Mouse (Mus musculus) limb, embryonic 15.5 days (tissue): ENCODE data around the gene Mllt6. TPM values are rescaled to one million over a fixed set of nuclear protein-coding genes. Genes with fewer than 3 reads are reported as not detected.
"Not testable (repeated sequence)": the region's sequence is repeated elsewhere in the genome, so short reads cannot be mapped to it uniquely, and the experiment has no call there.

ENCODE experiments used
- ATAC-seq: fragments of 200-750 bp; cut with Nextera tagmentation; 2 replicates; pipeline ENCODE4 v1.8.0; 2017; ENCODE audit warnings: low read depth, moderate TSS enrichment; ENCODE audit not compliant: insufficient number of reproducible peaks, low FRiP score, low TSS enrichment
- H3K27ac ChIP-seq: fragments of 300-500 bp; sonication (generic); 2 replicates; pipeline ENCODE4 v1.5.1; 2015; ENCODE audit warnings: moderate library complexity, mild to moderate bottlenecking, inconsistent platforms
- H3K27me3 ChIP-seq: fragments of 300-500 bp; sonication (generic); 2 replicates; pipeline ENCODE4 v1.6.1; 2015; ENCODE audit warnings: inconsistent platforms
- H3K36me3 ChIP-seq: fragments of 300-500 bp; sonication (generic); 2 replicates; pipeline ENCODE4 v1.6.1; 2015; ENCODE audit warnings: inconsistent platforms
- H3K4me1 ChIP-seq: fragments of 300-500 bp; sonication (generic); 2 replicates; pipeline ENCODE4 v1.6.1; 2015; ENCODE audit warnings: inconsistent platforms
- H3K4me2 ChIP-seq: fragments of 300-500 bp; sonication (generic); 2 replicates; pipeline ENCODE4 v1.6.1; 2015; ENCODE audit warnings: mild to moderate bottlenecking, inconsistent platforms
- H3K4me3 ChIP-seq: fragments of 300-500 bp; sonication (generic); 2 replicates; pipeline ENCODE4 v1.5.1; 2015; ENCODE audit warnings: mild to moderate bottlenecking, inconsistent platforms
- H3K9ac ChIP-seq: fragments of 300-500 bp; sonication (generic); 2 replicates; pipeline ENCODE4 v1.6.1; 2015; ENCODE audit warnings: inconsistent platforms
- H3K9me3 ChIP-seq: fragments of 300-500 bp; sonication (generic); 2 replicates; pipeline ENCODE4 v1.6.1; 2016; ENCODE audit warnings: inconsistent platforms
- WGBS: fragments of 180-500 bp; shearing (Covaris S2); methylation state at CpG from one replicate; pipeline ENCODE4 v1.1.7; 2015; 5-methylcytosine and 5-hydroxymethylcytosine counted together
- polyA plus RNA-seq: library from polyadenylated mRNA; unstranded; fragments of >200 nt; fragmentation: Nextera tagmentation; extraction: Ambion mirVana; gene quantifications from 2 replicates; pipeline ENCODE4 v1.2.1, GENCODE M21; 2015

Mllt6 gene
- polyA plus RNA-seq, 1 experiment from 2014 or later = 2.6 TPM

GRCm38 (mm10) chr11:97650341-97650740 is 12.9 kb upstream of the Mllt6 start:
- Histone ChIP-seq H3K27me3 (no peaks in the 10 kb centered on the region), H3K27ac (no peak overlapping the region), H3K4me1 (peaks cover 5% of the 10 kb centered on the region; the same call in 1 of the 2 replicates), H3K4me3 (no peak overlapping the region), H3K36me3 (0 out of 2 replicates have a peak, but pooled peaks cover 3% of the 10 kb centered on the region), H3K9me3 (no peaks in the 10 kb centered on the region), H3K9ac (no peak overlapping the region), H3K4me2 (no peak overlapping the region)
- ATAC-seq = no peak
- WGBS = 55% methylated on average over 5 of the region's 5 CpGs

GRCm38 (mm10) chr11:97653376-97653775 is 9.8 kb upstream of the Mllt6 start:
- H3K4me2 ChIP-seq, H3K27me3 ChIP-seq, H3K9ac ChIP-seq, ATAC-seq, H3K4me3 ChIP-seq, H3K27ac ChIP-seq, H3K9me3 ChIP-seq, H3K36me3 ChIP-seq: not testable (repeated sequence)
- peaks cover 11% of the 10 kb centered on the region; the same call in 1 of the 2 replicates for H3K4me1 ChIP-seq
- WGBS = 85% methylated on average over 11 of the region's 11 CpGs

- 90% methylated on average over 2 of the region's 2 CpGs for WGBS
- no peak overlapping the region for H3K4me3 ChIP-seq
- H3K36me3 ChIP-seq = 0 out of 2 replicates have a peak, but pooled peaks cover 4% of the 10 kb centered on the region
- H3K9me3 ChIP-seq = no peaks in the 10 kb centered on the region
- H3K27ac ChIP-seq = no peak overlapping the region
- H3K4me1 ChIP-seq = peaks cover 17% of the 10 kb centered on the region; the same call in 1 of the 2 replicates
- no peak overlapping the region for H3K9ac ChIP-seq
- H3K4me2 ChIP-seq = no peak overlapping the region
- no peaks in the 10 kb centered on the region for H3K27me3 ChIP-seq
- ATAC-seq = no peak
Observed at GRCm38 (mm10) chr11:97654210-97654609, 9.0 kb upstream of the Mllt6 start.

- Histone ChIP-seq H3K4me3 (no peak overlapping the region), H3K4me2 (no peak overlapping the region), H3K27ac (no peak overlapping the region), H3K27me3 (peaks cover 6% of the 10 kb centered on the region; the same call in 1 of the 2 replicates), H3K4me1 (peaks cover 29% of the 10 kb centered on the region), H3K9ac (no peak overlapping the region), H3K36me3 (0 out of 2 replicates have a peak, but pooled peaks cover 4% of the 10 kb centered on the region), H3K9me3 (no peaks in the 10 kb centered on the region)
- no peak for ATAC-seq
- 76% methylated on average over 14 of the region's 14 CpGs for WGBS
Observed at GRCm38 (mm10) chr11:97656269-97656971, 6.8 kb upstream of the Mllt6 start.

DNA sequence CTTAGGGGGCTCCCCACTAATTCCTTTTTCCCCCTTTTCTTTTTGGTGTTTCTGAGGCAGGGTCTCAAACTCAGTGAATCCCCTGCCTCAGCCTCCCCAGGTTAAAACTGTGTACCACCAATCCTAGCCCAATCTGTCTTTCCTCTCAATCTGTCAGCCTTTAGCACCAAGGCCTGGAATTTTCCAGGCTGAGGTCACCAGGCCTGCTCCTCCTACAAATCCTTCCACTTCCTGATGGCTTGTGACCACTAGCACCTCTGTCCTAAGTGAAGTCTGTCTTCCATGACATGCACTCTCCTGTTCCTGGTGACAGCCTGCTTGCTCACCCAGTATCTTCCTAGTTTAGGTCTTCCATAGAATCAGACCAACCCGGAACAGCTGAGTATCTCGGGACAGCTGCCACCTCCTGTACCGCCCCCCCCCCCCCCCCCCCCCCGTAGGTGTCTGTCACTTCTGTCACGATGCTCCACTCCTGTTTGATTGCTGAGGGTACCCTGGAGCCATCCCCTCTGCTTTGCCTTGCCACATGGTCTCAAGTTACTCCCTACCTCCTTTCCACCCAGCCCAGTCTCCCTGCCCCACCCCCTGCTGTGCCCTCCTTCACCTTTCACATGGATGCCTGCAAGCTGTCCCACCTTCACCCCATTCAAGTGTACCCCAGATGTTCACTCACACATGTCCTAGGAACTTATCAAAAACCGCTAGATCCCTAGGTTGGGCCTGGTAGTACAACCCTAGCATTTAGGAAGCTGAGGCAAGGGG is 5.8 kb upstream of the Mllt6 start:
- ATAC-seq = no peak
- H3K9ac ChIP-seq = no peak overlapping the region
- H3K27ac ChIP-seq = no peak overlapping the region
- peaks cover 39% of the 10 kb centered on the region for H3K4me1 ChIP-seq
- H3K27me3 ChIP-seq = peaks cover 15% of the 10 kb centered on the region
- no peak overlapping the region for H3K4me3 ChIP-seq
- WGBS = 37% methylated on average over 5 of the region's 6 CpGs
- H3K36me3 ChIP-seq = 0 out of 2 replicates have a peak, but pooled peaks cover 4% of the 10 kb centered on the region
- no peaks in the 10 kb centered on the region for H3K9me3 ChIP-seq
- H3K4me2 ChIP-seq = no peak overlapping the region

DNA sequence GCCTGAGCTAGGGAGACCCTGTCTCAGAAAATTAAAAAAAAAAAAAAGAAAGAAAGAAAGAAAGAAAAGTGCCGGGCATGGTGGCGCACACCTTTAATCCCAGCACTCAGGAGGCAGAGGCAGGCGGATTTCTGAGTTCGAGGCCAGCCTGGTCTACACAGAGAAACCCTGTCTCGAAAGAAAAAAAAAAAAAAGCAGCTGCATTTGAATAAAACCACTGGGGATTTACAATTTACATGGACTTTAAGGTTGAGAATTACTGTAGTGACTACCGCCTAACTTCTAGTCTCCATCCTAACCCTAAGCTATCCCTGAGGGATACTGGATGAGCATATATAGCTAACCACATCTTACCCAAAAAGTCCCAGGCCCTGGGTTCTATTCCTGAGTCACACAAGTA is 5.2 kb upstream of the Mllt6 start:
- peaks cover 43% of the 10 kb centered on the region for H3K4me1 ChIP-seq
- H3K27me3 ChIP-seq = peaks cover 17% of the 10 kb centered on the region
- not testable (repeated sequence) for H3K36me3 ChIP-seq, H3K9ac ChIP-seq, H3K4me2 ChIP-seq, H3K27ac ChIP-seq, H3K4me3 ChIP-seq, H3K9me3 ChIP-seq, ATAC-seq
- 86% methylated on average over 6 of the region's 6 CpGs for WGBS

- Histone ChIP-seq H3K4me2 (no peak overlapping the region), H3K9me3 (no peaks in the 10 kb centered on the region), H3K27ac (no peak overlapping the region), H3K4me1 (peaks cover 43% of the 10 kb centered on the region), H3K9ac (no peak overlapping the region), H3K27me3 (peaks cover 17% of the 10 kb centered on the region), H3K36me3 (0 out of 2 replicates have a peak, but pooled peaks cover 4% of the 10 kb centered on the region), H3K4me3 (peak overlapping the region; percentile 77)
- ATAC-seq = no peak
- WGBS = 63% methylated on average over 11 of the region's 11 CpGs
Observed at GRCm38 (mm10) chr11:97658751-97659266, 4.4 kb upstream of the Mllt6 start.

- Histone ChIP-seq H3K4me2 (peak overlapping the region; percentile 82), H3K9me3 (no peaks in the 10 kb centered on the region), H3K27ac (peak overlapping the region; percentile 80), H3K4me1 (peaks cover 49% of the 10 kb centered on the region), H3K27me3 (peaks cover 17% of the 10 kb centered on the region), H3K36me3 (0 out of 2 replicates have a peak, but pooled peaks cover 4% of the 10 kb centered on the region), H3K9ac (peak overlapping the region; percentile 90), H3K4me3 (peak overlapping the region; percentile 77)
- WGBS = 8% methylated on average over 13 of the region's 13 CpGs
- no peak for ATAC-seq
Observed at GRCm38 (mm10) chr11:97659267-97659989, 3.8 kb upstream of the Mllt6 start.

- under 1% methylated on average over 73 of the region's 78 CpGs for WGBS
- peaks cover 17% of the 10 kb centered on the region for H3K27me3 ChIP-seq
- peak overlapping the region; percentile 90 for H3K9ac ChIP-seq
- peak overlapping the region; percentile 80 for H3K27ac ChIP-seq
- H3K4me3 ChIP-seq = peak overlapping the region; percentile 77
- H3K36me3 ChIP-seq = 0 out of 2 replicates have a peak, but pooled peaks cover 3% of the 10 kb centered on the region
- no peaks in the 10 kb centered on the region for H3K9me3 ChIP-seq
- peak overlapping the region; percentile 82 for H3K4me2 ChIP-seq
- peak; percentile 85 for ATAC-seq
- peaks cover 56% of the 10 kb centered on the region for H3K4me1 ChIP-seq
Observed at GRCm38 (mm10) chr11:97659990-97660714, 3.1 kb upstream of the Mllt6 start.

- Histone ChIP-seq H3K36me3 (peaks cover 8% of the 10 kb centered on the region), H3K4me3 (peak overlapping the region; percentile 87), H3K27me3 (peaks cover 17% of the 10 kb centered on the region), H3K9me3 (no peaks in the 10 kb centered on the region), H3K9ac (peak overlapping the region; percentile 33; the same call in 1 of the 2 replicates), H3K27ac (no peak overlapping the region), H3K4me1 (peaks cover 62% of the 10 kb centered on the region), H3K4me2 (peak overlapping the region; percentile 82)
- 2% methylated on average over 27 of the region's 27 CpGs for WGBS
- no peak for ATAC-seq
Observed at GRCm38 (mm10) chr11:97660734-97661647, 2.2 kb upstream of the Mllt6 start.
